Mouse (Mus musculus): ENCODE measurements around the gene Zfp599.

- TF ChIP-seq POLR2AphosphoS2 (IDR thresholded peaks at IDR 0.05; ENCODE audit: insufficient read length, low read depth) (no peak), MAX (IDR thresholded peaks at IDR 0.05; ENCODE audit: low read depth) (no peak)
These were observed 45.9 kb downstream of the Zfp599 start for GRCm38 (mm10) chr9:22213785-22214194.
